Mouse (Mus musculus) heart, postnatal 25 days (tissue): Measurements from ENCODE around the gene Rundc3b. TPM values are rescaled to one million over a fixed set of nuclear protein-coding genes. Genes with fewer than 3 reads are reported as not detected.

Source experiments
- DNase-seq: peaks from one replicate; pipeline ENCODE4 v3.0.0; 2022; ENCODE audit warnings: low spot score
- intact Hi-C: fragments of 180-260 bp; cut with DNase I; formaldehyde crosslinking; loops from one replicate; pipeline ENCODE4 v1.15.1; 2025
- total RNA-seq, 2 experiments: library from RNA; stranded (reverse); gene quantifications; 2 replicates each; pipeline ENCODE4 v1.2.3; 2021

Gene Rundc3b
- total RNA-seq, 2 experiments from 2014 or later = 0.36 to 0.57 TPM

GRCm38 (mm10) chr5:8491778-8492177 lies 131.0 kb downstream of the Rundc3b start:
- intact Hi-C loops = loop anchor here (5.0 to 10.0 kb wide), 2 partner anchors 351 to 553 kb away; no protein-coding TSS in a partner anchor
- no peak for DNase-seq

- intact Hi-C loops = loop anchor here (5.0 to 10.0 kb wide), 2 partner anchors 353 to 555 kb away; no protein-coding TSS in a partner anchor
- DNase-seq = no peak
Measured at GRCm38 (mm10) chr5:8489471-8490110, 133.2 kb downstream of the Rundc3b start.

DNA sequence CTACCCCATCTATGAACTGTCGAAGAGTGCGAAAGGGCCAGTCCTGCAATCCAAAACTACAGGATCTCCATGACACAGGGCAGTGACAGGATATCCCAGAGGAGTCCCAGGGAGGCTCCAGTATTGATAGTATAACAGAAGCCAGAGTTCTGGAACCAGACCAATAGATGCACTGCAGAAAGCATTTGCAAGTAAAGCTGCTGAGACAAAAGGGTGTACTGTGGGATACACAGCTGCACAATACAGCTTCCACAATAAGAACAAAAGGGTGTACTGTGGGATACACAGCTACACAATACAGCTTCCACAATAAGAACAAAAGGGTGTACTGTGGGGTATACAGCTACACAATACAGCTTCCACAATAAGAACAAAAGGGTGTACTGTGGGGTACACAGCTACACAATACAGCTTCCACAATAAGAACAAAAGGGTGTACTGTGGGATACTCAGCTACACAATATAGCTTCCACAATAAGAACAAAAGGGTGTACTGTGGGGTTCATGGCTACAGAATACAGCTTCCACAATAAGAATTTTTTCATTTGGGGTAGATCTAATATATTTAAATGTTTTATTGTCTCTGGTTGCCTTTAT lies 134.0 kb downstream of the Rundc3b start:
- intact Hi-C loops = no loop called here
- DNase-seq = no peak

GRCm38 (mm10) chr5:8487989-8488700 lies 134.6 kb downstream of the Rundc3b start:
- DNase-seq = no peak
- intact Hi-C loops = no loop called here

GRCm38 (mm10) chr5:8456561-8456960 lies 166.2 kb downstream of the Rundc3b start:
- DNase-seq = no peak
- intact Hi-C loops = no loop called here

- intact Hi-C loops = no loop called here
- no peak for DNase-seq
Measured at GRCm38 (mm10) chr5:8455565-8455964, 167.2 kb downstream of the Rundc3b start.

Other genes starting within 250 kb of the Rundc3b start
- gene Dbf4, start 200.2 kb downstream of the Rundc3b start, total RNA-seq = 1 to 10 TPM; 1.3 to 2.7 TPM
- 1 to 10 TPM; 7.5 to 7.6 TPM for gene Slc25a40, start 200.1 kb downstream of the Rundc3b start, total RNA-seq
- gene Abcb1a, start 37.1 kb upstream of the Rundc3b start, total RNA-seq = 10 to 100 TPM in 1 of 2 experiments, 1 to 10 TPM in 1; 8.1 to 11.9 TPM
- 1 to 10 TPM; 2.9 TPM for gene Abcb1b, start 175.2 kb upstream of the Rundc3b start, total RNA-seq